Mouse (Mus musculus) forelimb bud, embryonic 11.5 days (tissue): Measurements from ENCODE around the gene Uhmk1.
"Not testable (repeated sequence)": the region's sequence is repeated elsewhere in the genome, so short reads cannot be mapped to it uniquely, and the experiment has no call there.

Experiments used
- DNase-seq: peaks from one replicate; pipeline ENCODE4 v3.0.0-alpha.2; 2012; ENCODE audit warnings: low read depth, low spot score

The Uhmk1 gene

GRCm38 (mm10) chr1:170214757-170215522 is at the start of gene Uhmk1:
Gene Uhmk1 (minus strand): TSS chr1:170215397.
- DNase-seq: peak; percentile 73

- DNase-seq: peak; percentile 75
Observed at GRCm38 (mm10) chr1:170255560-170255910, 40.3 kb upstream of the Uhmk1 start.

GRCm38 (mm10) chr1:170254893-170255559 is 39.8 kb upstream of the Uhmk1 start:
- no peak for DNase-seq

- DNase-seq: no peak
Observed at GRCm38 (mm10) chr1:170245016-170245415, 29.8 kb upstream of the Uhmk1 start.

- not testable (repeated sequence) for DNase-seq
Observed at GRCm38 (mm10) chr1:170232688-170233087, 17.5 kb upstream of the Uhmk1 start, which contains the start of gene Sh2d1b2. Gene Sh2d1b2 (plus strand): TSS chr1:170232749.

GRCm38 (mm10) chr1:170223276-170223675 is 8.1 kb upstream of the Uhmk1 start:
- DNase-seq: no peak

- DNase-seq: no peak
Observed at GRCm38 (mm10) chr1:170220351-170220750, 5.2 kb upstream of the Uhmk1 start.

- peak; percentile 20 for DNase-seq
Observed at GRCm38 (mm10) chr1:170218091-170218884, 3.1 kb upstream of the Uhmk1 start.

GRCm38 (mm10) chr1:170215590-170215989 is 393 bp upstream of the Uhmk1 start:
- DNase-seq: no peak

GRCm38 (mm10) chr1:170214383-170214756 is 827 bp downstream of the Uhmk1 start:
- no peak for DNase-seq

- DNase-seq: no peak
Observed at GRCm38 (mm10) chr1:170213181-170213879, 1.9 kb downstream of the Uhmk1 start.

- no peak for DNase-seq
Observed at GRCm38 (mm10) chr1:170206395-170206794, 8.8 kb downstream of the Uhmk1 start.

- DNase-seq: peak; percentile 16
Observed at GRCm38 (mm10) chr1:170200379-170200778, 14.8 kb downstream of the Uhmk1 start.

GRCm38 (mm10) chr1:170196211-170196610 is 19.0 kb downstream of the Uhmk1 start:
- no peak for DNase-seq

- no peak for DNase-seq
Observed at GRCm38 (mm10) chr1:170191925-170192324, 23.3 kb downstream of the Uhmk1 start.

- no peak for DNase-seq
Observed at GRCm38 (mm10) chr1:170190225-170190624, 25.0 kb downstream of the Uhmk1 start.

GRCm38 (mm10) chr1:170188601-170189000 is 26.6 kb downstream of the Uhmk1 start:
- DNase-seq: no peak

- no peak for DNase-seq
Observed at GRCm38 (mm10) chr1:170186531-170186930, 28.7 kb downstream of the Uhmk1 start.

- no peak for DNase-seq
Observed at GRCm38 (mm10) chr1:170185137-170185536, 30.1 kb downstream of the Uhmk1 start.

- DNase-seq: no peak
Observed at GRCm38 (mm10) chr1:170182706-170183105, 32.5 kb downstream of the Uhmk1 start.

GRCm38 (mm10) chr1:170176661-170177239 is 38.4 kb downstream of the Uhmk1 start:
- no peak for DNase-seq
